Mouse (Mus musculus) T-helper 1 cell (primary cell): Measurements from ENCODE around the gene D17Wsu92e.

ENCODE experiments used
- in situ Hi-C: fragments of 300-600 bp; cut with MboI, MseI; formaldehyde crosslinking; loops from one replicate; pipeline ENCODE4 v1.15.1; 2025; ENCODE audit warnings: high pct_unique_total_duplicates

D17Wsu92e gene

GRCm38 (mm10) chr17:27790976-27791375 is 29.5 kb downstream of the D17Wsu92e start:
- in situ Hi-C loops, result no loop called here

GRCm38 (mm10) chr17:27790015-27790414 is 30.4 kb downstream of the D17Wsu92e start:
- in situ Hi-C loops, result no loop called here

- in situ Hi-C loops, result no loop called here
Observed at GRCm38 (mm10) chr17:27788456-27789172, 31.8 kb downstream of the D17Wsu92e start.

- in situ Hi-C loops, result no loop called here
Observed at GRCm38 (mm10) chr17:27783567-27783966, 36.9 kb downstream of the D17Wsu92e start.

- in situ Hi-C loops, result no loop called here
Observed at GRCm38 (mm10) chr17:27781059-27781687, 39.3 kb downstream of the D17Wsu92e start.

- in situ Hi-C loops, result no loop called here
Observed at GRCm38 (mm10) chr17:27779755-27780154, 40.7 kb downstream of the D17Wsu92e start.

- in situ Hi-C loops, result no loop called here
Observed at GRCm38 (mm10) chr17:27778671-27779355, 41.6 kb downstream of the D17Wsu92e start.

GRCm38 (mm10) chr17:27777823-27778222 is 42.6 kb downstream of the D17Wsu92e start:
- in situ Hi-C loops, result no loop called here

GRCm38 (mm10) chr17:27774198-27774597 is 46.2 kb downstream of the D17Wsu92e start:
- in situ Hi-C loops, result no loop called here

GRCm38 (mm10) chr17:27771616-27772015 is 48.8 kb downstream of the D17Wsu92e start:
- in situ Hi-C loops, result no loop called here

- in situ Hi-C loops, result no loop called here
Observed at GRCm38 (mm10) chr17:27768817-27769542, 51.5 kb downstream of the D17Wsu92e start.

- in situ Hi-C loops, result no loop called here
Observed at GRCm38 (mm10) chr17:27767543-27767942, 52.9 kb downstream of the D17Wsu92e start.

- in situ Hi-C loops, result no loop called here
Observed at GRCm38 (mm10) chr17:27767120-27767519, 53.3 kb downstream of the D17Wsu92e start.

- in situ Hi-C loops, result no loop called here
Observed at GRCm38 (mm10) chr17:27765066-27765465, 55.4 kb downstream of the D17Wsu92e start.

GRCm38 (mm10) chr17:27764453-27764852 is 56.0 kb downstream of the D17Wsu92e start:
- in situ Hi-C loops, result no loop called here

- in situ Hi-C loops, result no loop called here
Observed at GRCm38 (mm10) chr17:27762884-27763283, 57.6 kb downstream of the D17Wsu92e start.

GRCm38 (mm10) chr17:27761639-27762336 is 58.7 kb downstream of the D17Wsu92e start:
- in situ Hi-C loops, result no loop called here

- in situ Hi-C loops, result no loop called here
Observed at GRCm38 (mm10) chr17:27760169-27760568, 60.3 kb downstream of the D17Wsu92e start.

GRCm38 (mm10) chr17:27751314-27752202 is 68.9 kb downstream of the D17Wsu92e start:
- in situ Hi-C loops, result no loop called here

GRCm38 (mm10) chr17:27750451-27750942 is 70.0 kb downstream of the D17Wsu92e start:
- in situ Hi-C loops, result no loop called here
